Mouse (Mus musculus) midbrain, embryonic 10.5 days (tissue): ENCODE data around the gene Rarb. TPM values are rescaled to one million over a fixed set of nuclear protein-coding genes. Genes with fewer than 3 reads are reported as not detected.
A peak's percentile ranks its signal among the peaks of the same experiment; 100 is the strongest.

ENCODE experiments used
- DNase-seq: peaks from one replicate; pipeline ENCODE4 v3.0.0-alpha.2; 2017; ENCODE audit warnings: low spot score
- H3K27ac ChIP-seq: fragments of 300-500 bp; sonication (generic); replicated peaks from 2 replicates; pipeline ENCODE4 v1.5.1; 2016; ENCODE audit warnings: mild to moderate bottlenecking
- H3K27me3 ChIP-seq: fragments of 300-500 bp; sonication (generic); 2 replicates; pipeline ENCODE4 v1.6.1; 2016; ENCODE audit warnings: low read depth, mild to moderate bottlenecking; ENCODE audit not compliant: poor library complexity, severe bottlenecking
- H3K36me3 ChIP-seq: fragments of 300-500 bp; sonication (generic); 2 replicates; pipeline ENCODE4 v1.6.1; 2016; ENCODE audit warnings: mild to moderate bottlenecking, moderate library complexity
- H3K4me1 ChIP-seq: fragments of 300-500 bp; sonication (generic); 2 replicates; pipeline ENCODE4 v1.6.1; 2016
- H3K4me3 ChIP-seq: fragments of 300-500 bp; sonication (generic); 2 replicates; pipeline ENCODE4 v1.5.1; 2016; ENCODE audit warnings: mild to moderate bottlenecking, moderate library complexity
- H3K9me3 ChIP-seq: fragments of 300-500 bp; sonication (generic); replicated peaks from 2 replicates; pipeline ENCODE4 v1.6.1; 2016; ENCODE audit warnings: mild to moderate bottlenecking
- WGBS: fragments of 180-500 bp; shearing (Covaris S2); methylation state at CpG from one replicate; pipeline ENCODE4 v1.1.7; 2016; 5-methylcytosine and 5-hydroxymethylcytosine counted together
- polyA plus RNA-seq: library from polyadenylated mRNA; unstranded; fragments of >200 nt; fragmentation: Nextera tagmentation; extraction: Ambion mirVana; gene quantifications from 2 replicates; pipeline ENCODE4 v1.2.1, GENCODE M21; 2016

The Rarb gene
- polyA plus RNA-seq, 1 experiment from 2014 or later: 10.7 TPM

- Histone ChIP-seq H3K4me3 (no peak overlapping the region), H3K4me1 (no peaks in the 10 kb centered on the region), H3K36me3 (no peaks in the 10 kb centered on the region), H3K9me3 (no peaks in the 10 kb centered on the region), H3K27me3 (no peaks in the 10 kb centered on the region), H3K27ac (no peak overlapping the region)
- DNase-seq: no peak
- 87% methylated on average over 15 of the region's 15 CpGs for WGBS
Observed at GRCm38 (mm10) chr14:16723991-16724390, 95.0 kb downstream of the Rarb start.

- Histone ChIP-seq H3K4me3 (no peak overlapping the region), H3K36me3 (no peaks in the 10 kb centered on the region), H3K27ac (no peak overlapping the region), H3K4me1 (no peaks in the 10 kb centered on the region), H3K27me3 (no peaks in the 10 kb centered on the region), H3K9me3 (no peaks in the 10 kb centered on the region)
- 77% methylated on average over 3 of the region's 3 CpGs for WGBS
- DNase-seq: no peak
Observed at GRCm38 (mm10) chr14:16717821-16718220, 101.1 kb downstream of the Rarb start.

- no peak for DNase-seq
- Histone ChIP-seq H3K27me3 (no peaks in the 10 kb centered on the region), H3K27ac (no peak overlapping the region), H3K9me3 (no peaks in the 10 kb centered on the region), H3K4me1 (no peaks in the 10 kb centered on the region), H3K4me3 (no peak overlapping the region), H3K36me3 (no peaks in the 10 kb centered on the region)
- 77% methylated on average over 9 of the region's 9 CpGs for WGBS
Observed at GRCm38 (mm10) chr14:16714344-16714955, 104.5 kb downstream of the Rarb start.

GRCm38 (mm10) chr14:16713773-16714172 lies 105.2 kb downstream of the Rarb start:
- WGBS: 82% methylated on average over 2 of the region's 2 CpGs
- H3K27me3 ChIP-seq: no peaks in the 10 kb centered on the region
- no peaks in the 10 kb centered on the region for H3K36me3 ChIP-seq
- no peak overlapping the region for H3K27ac ChIP-seq
- DNase-seq: no peak
- H3K9me3 ChIP-seq: no peaks in the 10 kb centered on the region
- H3K4me1 ChIP-seq: no peaks in the 10 kb centered on the region
- no peak overlapping the region for H3K4me3 ChIP-seq

DNA sequence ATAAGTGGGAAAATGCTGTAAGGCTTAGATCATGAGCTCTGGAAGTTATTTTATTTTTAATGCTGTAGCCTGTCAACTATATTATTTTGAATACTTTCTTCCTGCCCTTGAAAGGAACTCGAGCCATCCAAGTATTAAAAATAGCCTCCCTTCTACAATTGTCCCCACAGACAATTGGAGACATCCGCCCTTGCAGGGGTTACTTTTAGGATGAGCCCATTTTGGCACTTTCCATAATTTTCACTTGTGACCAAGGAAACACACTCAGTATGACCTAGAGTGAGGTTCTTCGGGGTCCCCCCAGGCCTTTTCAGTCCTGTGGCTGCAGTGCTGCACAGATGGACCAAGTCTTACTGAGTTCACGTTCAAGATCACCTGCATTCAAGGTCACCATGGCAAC lies 119.7 kb downstream of the Rarb start:
- no peak for DNase-seq
- Histone ChIP-seq H3K36me3 (no peaks in the 10 kb centered on the region), H3K27me3 (no peaks in the 10 kb centered on the region), H3K4me3 (no peak overlapping the region), H3K4me1 (peaks cover 6% of the 10 kb centered on the region; the same call in 1 of the 2 replicates), H3K27ac (no peak overlapping the region), H3K9me3 (no peaks in the 10 kb centered on the region)
- WGBS: 86% methylated on average over 4 of the region's 4 CpGs

DNA sequence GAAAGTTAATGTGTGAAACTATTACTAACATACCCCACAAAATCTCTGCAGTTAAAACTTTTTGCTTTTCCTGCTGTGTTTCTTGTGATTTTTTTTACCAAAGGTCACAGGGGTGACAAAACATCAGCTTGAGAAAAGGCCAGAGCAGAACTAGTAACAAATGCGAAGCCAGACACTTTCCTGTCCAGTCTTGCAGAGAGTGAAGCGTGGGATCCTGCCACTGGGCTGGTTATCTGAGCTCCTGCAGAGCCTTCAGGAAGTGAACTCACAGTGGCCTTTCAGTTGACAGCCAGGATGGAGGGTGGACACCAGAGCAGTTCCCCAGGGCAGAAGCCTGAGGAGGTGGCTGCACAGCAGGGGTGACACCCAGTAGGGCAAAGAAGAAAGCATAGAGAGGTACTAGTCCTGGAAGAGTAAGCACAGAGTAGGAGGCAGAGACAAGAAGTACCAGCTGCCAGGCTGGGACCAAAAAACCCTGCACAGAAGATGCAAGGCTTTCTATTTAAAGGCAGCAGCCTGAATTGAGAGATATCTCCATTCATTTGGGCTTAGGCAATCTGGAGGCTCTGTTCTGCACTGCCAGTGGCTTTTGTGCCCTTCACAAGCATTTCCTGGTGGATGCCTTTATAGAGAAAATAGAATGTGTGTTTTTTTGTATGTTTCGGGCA lies 123.4 kb downstream of the Rarb start:
- H3K27me3 ChIP-seq: no peaks in the 10 kb centered on the region
- 46% methylated on average over 3 of the region's 3 CpGs for WGBS
- no peak overlapping the region for H3K4me3 ChIP-seq
- no peaks in the 10 kb centered on the region for H3K9me3 ChIP-seq
- H3K36me3 ChIP-seq: no peaks in the 10 kb centered on the region
- H3K27ac ChIP-seq: no peak overlapping the region
- H3K4me1 ChIP-seq: peaks cover 6% of the 10 kb centered on the region; the same call in 1 of the 2 replicates
- DNase-seq: peak; percentile 17

DNA sequence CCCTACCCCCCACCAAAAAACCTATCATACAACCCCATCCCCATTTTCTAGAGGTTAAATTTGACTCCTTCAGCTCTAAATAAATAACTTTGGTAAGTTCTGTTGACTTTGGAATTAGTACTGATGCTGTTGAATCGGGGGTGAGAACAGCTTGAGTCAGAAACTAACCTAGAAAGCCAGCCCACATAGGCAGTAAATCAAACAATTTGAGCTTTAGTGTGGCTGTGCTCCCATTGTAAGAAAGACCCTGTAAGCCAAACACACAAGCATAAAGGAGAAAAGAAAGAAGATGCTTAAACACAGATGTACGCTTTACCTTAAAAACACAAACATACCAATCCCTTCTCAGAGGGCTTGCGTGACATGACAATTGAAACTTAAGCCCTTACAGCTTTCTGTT lies 140.6 kb downstream of the Rarb start:
- no peaks in the 10 kb centered on the region for H3K4me1 ChIP-seq
- no peak for DNase-seq
- H3K36me3 ChIP-seq: no peaks in the 10 kb centered on the region
- H3K9me3 ChIP-seq: no peaks in the 10 kb centered on the region
- 63% methylated on average over 3 of the region's 3 CpGs for whole genome bisulfite sequencing
- H3K4me3 ChIP-seq: no peak overlapping the region
- no peaks in the 10 kb centered on the region for H3K27me3 ChIP-seq
- H3K27ac ChIP-seq: no peak overlapping the region

GRCm38 (mm10) chr14:16677081-16677480 lies 141.9 kb downstream of the Rarb start:
- DNase-seq: no peak
- no peaks in the 10 kb centered on the region for H3K4me1 ChIP-seq
- H3K9me3 ChIP-seq: no peaks in the 10 kb centered on the region
- H3K36me3 ChIP-seq: no peaks in the 10 kb centered on the region
- no peak overlapping the region for H3K27ac ChIP-seq
- no peak overlapping the region for H3K4me3 ChIP-seq
- no peaks in the 10 kb centered on the region for H3K27me3 ChIP-seq

DNA sequence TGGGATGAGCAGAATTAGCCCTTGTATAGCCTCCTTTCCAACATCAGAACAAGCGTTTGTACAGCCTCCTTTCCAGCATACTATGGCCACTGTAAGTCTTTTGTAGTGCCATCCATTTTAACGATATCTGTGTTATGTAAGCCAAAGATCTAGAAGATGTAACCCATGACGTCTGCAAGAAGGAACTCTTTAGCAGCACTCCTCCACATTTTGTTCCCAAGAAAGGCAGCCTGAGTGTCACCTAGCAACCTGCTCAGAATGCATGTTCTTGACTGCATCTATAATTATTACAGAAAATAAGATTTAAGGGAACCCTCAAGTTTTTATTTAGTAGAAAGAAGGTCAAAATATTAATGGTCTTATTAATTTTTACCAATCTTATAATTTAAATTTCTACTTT lies 148.4 kb downstream of the Rarb start:
- H3K4me1 ChIP-seq: no peaks in the 10 kb centered on the region
- no peak for DNase-seq
- H3K4me3 ChIP-seq: no peak overlapping the region
- no peaks in the 10 kb centered on the region for H3K27me3 ChIP-seq
- H3K9me3 ChIP-seq: no peaks in the 10 kb centered on the region
- WGBS: 85% methylated on average over 3 of the region's 3 CpGs
- no peak overlapping the region for H3K27ac ChIP-seq
- no peaks in the 10 kb centered on the region for H3K36me3 ChIP-seq

- DNase-seq: no peak
- WGBS: 87% methylated on average over 19 of the region's 19 CpGs
- Histone ChIP-seq H3K4me1 (no peaks in the 10 kb centered on the region), H3K36me3 (no peaks in the 10 kb centered on the region), H3K9me3 (peaks cover 47% of the 10 kb centered on the region), H3K4me3 (no peak overlapping the region), H3K27ac (no peak overlapping the region), H3K27me3 (no peaks in the 10 kb centered on the region)
Observed at GRCm38 (mm10) chr14:16639153-16639943, 179.6 kb downstream of the Rarb start.

- H3K36me3 ChIP-seq: no peaks in the 10 kb centered on the region
- H3K9me3 ChIP-seq: no peaks in the 10 kb centered on the region
- DNase-seq: no peak
- H3K4me1 ChIP-seq: no peaks in the 10 kb centered on the region
- H3K27me3 ChIP-seq: no peaks in the 10 kb centered on the region
- H3K27ac ChIP-seq: no peak overlapping the region
- no peak overlapping the region for H3K4me3 ChIP-seq
Observed at GRCm38 (mm10) chr14:16613975-16614374, 205.0 kb downstream of the Rarb start.

GRCm38 (mm10) chr14:16605480-16605879 lies 213.5 kb downstream of the Rarb start:
- H3K27ac ChIP-seq: no peak overlapping the region
- H3K9me3 ChIP-seq: no peaks in the 10 kb centered on the region
- DNase-seq: no peak
- no peak overlapping the region for H3K4me3 ChIP-seq
- no peaks in the 10 kb centered on the region for H3K36me3 ChIP-seq
- no peaks in the 10 kb centered on the region for H3K4me1 ChIP-seq
- H3K27me3 ChIP-seq: no peaks in the 10 kb centered on the region

DNA sequence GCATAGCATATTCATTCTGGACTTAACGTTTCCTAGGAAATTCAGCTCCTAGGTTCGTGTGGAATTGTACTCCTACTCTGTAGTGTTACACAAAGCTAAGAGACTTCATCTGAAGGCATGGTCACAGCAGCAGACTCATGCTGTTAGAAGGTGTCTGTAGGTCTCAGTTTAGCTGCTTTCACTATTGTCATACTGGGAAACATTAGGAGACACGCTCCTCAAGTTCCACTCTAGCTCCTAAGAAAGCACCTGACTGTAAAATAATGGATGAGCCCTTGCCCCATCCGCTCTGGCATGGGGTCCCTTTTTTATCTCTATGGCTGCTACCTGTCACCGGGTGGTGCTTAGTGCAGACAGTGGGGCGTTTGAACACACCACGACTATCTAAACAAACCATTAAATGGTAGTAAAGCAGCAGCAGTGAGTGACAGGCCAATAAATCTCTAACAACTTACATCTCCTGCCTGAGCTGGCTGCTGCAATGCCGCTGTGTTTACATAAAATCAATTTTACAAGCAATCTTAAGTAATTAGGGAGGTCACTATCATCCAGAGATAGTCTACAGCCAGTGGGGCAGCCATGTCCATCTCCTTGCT lies 214.4 kb downstream of the Rarb start:
- Histone ChIP-seq H3K4me3 (no peak overlapping the region), H3K27ac (no peak overlapping the region), H3K9me3 (no peaks in the 10 kb centered on the region), H3K36me3 (no peaks in the 10 kb centered on the region), H3K27me3 (no peaks in the 10 kb centered on the region), H3K4me1 (no peaks in the 10 kb centered on the region)
- DNase-seq: no peak
- 66% methylated on average over 8 of the region's 8 CpGs for WGBS
